In genomic region chr1:177555471-177556291, GRCm38 (mm10) we compare ENCODE assay signal across 8 mouse cellular contexts.
DNase-seq lines count a peak whose midpoint lies in the region; ATAC-seq lines count a peak whose summit lies in the region.

No protein-coding gene starts in this region.

- peaks cover 5% of the 10 kb centered on the region; the same call in 1 of the 2 replicates for H3K4me1 ChIP-seq in forebrain, embryonic 14.5 days (ENCODE audit: control insufficient read depth, insufficient read depth, low read length)
- peaks cover 6% of the 10 kb centered on the region; the same call in 1 of the 2 replicates for H3K4me1 ChIP-seq in hindbrain, embryonic 15.5 days (replicated peaks)
- peaks cover 4% of the 10 kb centered on the region for H3K4me1 ChIP-seq in liver, embryonic 16.5 days (ENCODE audit: control insufficient read depth, low read depth, low read length)

- ATAC-seq in forebrain, embryonic 14.5 days: peak; percentile 75
- ATAC-seq in hindbrain, embryonic 15.5 days (ENCODE audit: low FRiP score, low read depth): peak; percentile 72
- peak; percentile 53 for ATAC-seq in liver, embryonic 16.5 days (ENCODE audit: low read depth)
- no peak for ATAC-seq in erythroblast, adult 5-6 weeks (replicated peaks; ENCODE audit: low FRiP score, poor library complexity, severe bottlenecking)

- H3K4me3 ChIP-seq in forebrain, embryonic 14.5 days (ENCODE audit: low read depth, low read length): no peak overlapping the region
- no peak overlapping the region for H3K4me3 ChIP-seq in hindbrain, embryonic 15.5 days
- no peak overlapping the region; the same call in 1 of the 2 replicates for H3K4me3 ChIP-seq in liver, embryonic 16.5 days (ENCODE audit: low read depth, low read length)

- H3K27ac ChIP-seq in forebrain, embryonic 14.5 days (ENCODE audit: low read depth, low read length): no peak overlapping the region
- H3K27ac ChIP-seq in hindbrain, embryonic 15.5 days (replicated peaks): no peak overlapping the region
- no peak overlapping the region for H3K27ac ChIP-seq in liver, embryonic 16.5 days (ENCODE audit: low read length)

- peak; percentile 32 for DNase-seq in gastrocnemius, postnatal 10 days
- no peak for DNase-seq in gastrocnemius, adult 18-20 months (ENCODE audit: low spot score)
- DNase-seq in forebrain, embryonic 14.5 days (ENCODE audit: low spot score): peak; percentile 44
- peak; percentile 9 for DNase-seq in naive thymus-derived CD4-positive, alpha-beta T cell, adult 2 months (ENCODE audit: low read depth)
- no peak for DNase-seq in urinary bladder, postnatal 10 days (ENCODE audit: low spot score)

- no peaks in the 10 kb centered on the region for H3K9me3 ChIP-seq in forebrain, embryonic 14.5 days (replicated peaks; ENCODE audit: control insufficient read depth, low read length)
- no peaks in the 10 kb centered on the region for H3K9me3 ChIP-seq in hindbrain, embryonic 15.5 days
- H3K9me3 ChIP-seq in liver, embryonic 16.5 days (replicated peaks; ENCODE audit: control insufficient read depth, low read length): no peaks in the 10 kb centered on the region

- H3K36me3 ChIP-seq in forebrain, embryonic 14.5 days (ENCODE audit: control insufficient read depth, insufficient read depth, low read length): no peaks in the 10 kb centered on the region
- H3K36me3 ChIP-seq in hindbrain, embryonic 15.5 days: no peaks in the 10 kb centered on the region
- no peaks in the 10 kb centered on the region for H3K36me3 ChIP-seq in liver, embryonic 16.5 days (ENCODE audit: control insufficient read depth, insufficient read depth)

- WGBS in forebrain, embryonic 14.5 days: 28% methylated on average over 15 of the region's 15 CpGs
- WGBS in hindbrain, embryonic 15.5 days: 6% methylated on average over 15 of the region's 15 CpGs
- WGBS in liver, embryonic 16.5 days (ENCODE audit: insufficient replicate concordance): 35% methylated on average over 15 of the region's 15 CpGs

- H3K9ac ChIP-seq in forebrain, embryonic 14.5 days (ENCODE audit: low read length): no peak overlapping the region
- H3K9ac ChIP-seq in hindbrain, embryonic 15.5 days: no peak overlapping the region
- no peak overlapping the region for H3K9ac ChIP-seq in liver, embryonic 16.5 days (ENCODE audit: low read depth, low read length)

- peak overlapping the region; percentile 33 for H3K4me2 ChIP-seq in forebrain, embryonic 14.5 days (ENCODE audit: low read length)
- peak overlapping the region; percentile 38 for H3K4me2 ChIP-seq in hindbrain, embryonic 15.5 days
- peak overlapping the region; percentile 24; the same call in 1 of the 2 replicates for H3K4me2 ChIP-seq in liver, embryonic 16.5 days (ENCODE audit: low read depth, low read length)

- no peaks in the 10 kb centered on the region for H3K27me3 ChIP-seq in forebrain, embryonic 14.5 days (replicated peaks; ENCODE audit: control insufficient read depth, insufficient read depth, low read length)
- H3K27me3 ChIP-seq in hindbrain, embryonic 15.5 days: no peaks in the 10 kb centered on the region
- no peaks in the 10 kb centered on the region for H3K27me3 ChIP-seq in liver, embryonic 16.5 days (ENCODE audit: control insufficient read depth, insufficient read depth, low read depth, low read length)

Comparison
In these comparisons a context has a peak if more than half of its experiments do, and no peak if none do; other contexts are left out.
1. DNase-seq: peak in gastrocnemius, postnatal 10 days (single experiment), forebrain, embryonic 14.5 days (single experiment) and naive thymus-derived CD4-positive, alpha-beta T cell, adult 2 months (single experiment); none in gastrocnemius, adult 18-20 months (single experiment) and urinary bladder, postnatal 10 days (single experiment).
2. Peak in every context shown above with its lines, with median percentiles within 50 percentile points of each other: H3K4me2 ChIP-seq.